Mouse (Mus musculus): ENCODE results near the gene Mthfsl.
"Not testable (repeated sequence)": the region's sequence is repeated elsewhere in the genome, so short reads cannot be mapped to it uniquely, and the experiment has no call there.

Gene Mthfsl

DNA sequence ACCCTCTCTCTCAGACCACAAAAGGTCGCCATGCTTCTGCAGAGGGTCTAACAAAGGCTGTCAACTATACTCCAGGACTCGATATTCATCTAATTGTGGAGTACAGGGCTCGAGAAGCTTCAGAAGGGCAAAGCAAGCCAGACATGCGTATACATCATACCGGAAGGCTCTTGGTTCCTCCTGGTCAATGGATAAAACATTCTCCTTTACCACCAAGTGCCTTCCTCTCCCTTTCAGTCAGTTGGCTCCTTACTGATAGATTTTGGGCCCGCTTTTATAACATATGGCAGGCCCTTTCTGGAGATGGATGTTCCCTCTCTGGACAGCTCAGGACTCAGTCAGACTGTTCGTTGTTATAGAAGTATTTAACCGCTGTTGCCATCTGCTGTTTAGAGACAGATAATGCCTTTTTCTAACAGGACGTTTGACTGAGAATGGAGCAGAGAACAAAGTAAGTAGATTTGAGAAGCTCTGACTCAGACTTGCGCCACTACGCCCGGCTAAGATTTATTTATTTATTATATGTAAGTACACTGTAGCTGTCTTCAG is at the start of gene Mthfsl:
Mthfsl (minus strand) TSS at position 308 of the 549 bp plus-strand sequence.
- peak; percentile 7 for DNase-seq (ENCODE audit: low read depth, low spot score)

DNA sequence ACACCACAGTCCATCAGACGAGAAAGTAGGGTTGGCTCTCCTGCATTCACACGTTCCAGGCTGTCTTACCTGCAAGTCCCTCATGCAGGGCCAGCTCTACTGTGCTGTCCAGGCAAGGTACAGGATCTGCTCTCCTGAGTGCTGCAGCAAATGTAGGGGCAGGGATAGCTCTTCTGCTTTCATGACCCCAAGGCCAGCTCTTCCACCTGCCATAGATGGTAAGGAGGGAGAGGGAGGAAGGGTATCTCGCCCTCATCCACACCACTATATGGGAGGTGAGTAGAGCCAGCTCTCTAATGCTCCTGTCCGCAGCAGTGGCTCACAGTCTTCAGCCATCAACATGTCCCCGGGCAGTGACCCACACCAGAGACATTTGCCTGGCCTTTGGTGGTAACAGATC is 49.4 kb upstream of the Mthfsl start:
- DNase-seq (ENCODE audit: low read depth, low spot score) = not testable (repeated sequence)

DNA sequence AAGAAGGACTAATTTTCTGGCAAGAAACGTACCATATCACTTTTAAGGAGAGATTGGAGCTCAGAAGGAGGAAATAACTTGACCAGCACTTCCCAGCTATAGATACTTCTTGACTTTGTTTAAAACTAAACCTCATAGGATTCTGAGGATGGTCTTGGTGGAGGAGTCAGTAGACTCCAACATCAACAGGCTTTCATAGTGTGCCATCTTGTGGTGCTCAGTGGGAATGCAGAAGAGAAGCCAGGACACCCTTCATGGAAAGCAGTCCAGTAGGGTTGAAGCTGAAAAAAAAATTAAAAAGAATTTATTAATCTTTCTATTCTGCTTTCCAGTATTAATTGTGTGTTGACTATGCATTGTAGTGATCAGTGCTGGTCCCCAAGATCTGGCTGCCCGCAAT is 26.6 kb upstream of the Mthfsl start:
- not testable (repeated sequence) for DNase-seq (ENCODE audit: low read depth, low spot score)

DNA sequence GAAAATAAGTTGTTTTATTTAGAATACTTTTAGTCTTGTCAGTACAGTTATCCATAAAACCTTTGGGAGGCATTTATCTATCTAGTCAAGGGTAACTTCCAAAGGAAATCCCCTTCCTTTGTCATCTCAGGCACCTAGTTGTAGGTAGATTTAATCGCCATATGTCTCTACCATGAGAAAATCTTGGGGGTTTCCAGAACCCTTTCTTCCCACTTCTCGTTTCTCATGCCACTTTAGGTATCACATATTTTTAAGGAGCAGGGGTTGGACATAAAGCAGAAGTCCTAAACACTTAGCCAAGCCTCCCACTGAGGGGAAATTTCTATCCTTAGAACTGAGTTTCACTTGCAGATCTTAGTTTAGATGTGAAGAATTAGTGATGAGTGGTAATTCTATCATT is 25.9 kb upstream of the Mthfsl start:
- DNase-seq (ENCODE audit: low read depth, low spot score) = not testable (repeated sequence)

DNA sequence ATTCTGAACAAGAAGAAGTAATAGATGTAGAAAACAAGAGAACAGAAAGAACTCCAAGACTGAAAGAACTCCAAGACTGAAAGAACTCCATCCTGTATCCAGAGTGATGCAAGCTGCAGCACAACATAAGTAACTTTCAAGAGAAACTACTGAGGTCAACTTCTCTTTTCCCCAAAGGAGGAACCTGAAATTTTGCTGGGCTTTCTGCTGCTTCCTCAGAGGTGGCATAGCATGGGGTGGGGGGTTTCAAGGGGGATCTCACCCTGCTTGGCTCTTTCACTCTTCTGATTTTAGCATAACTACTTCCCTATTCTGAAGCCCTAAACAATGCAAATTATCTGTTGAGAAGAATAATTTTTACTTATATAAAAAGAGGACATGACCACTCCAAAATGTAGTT is 15.2 kb upstream of the Mthfsl start:
- DNase-seq (ENCODE audit: low read depth, low spot score) = not testable (repeated sequence)

DNA sequence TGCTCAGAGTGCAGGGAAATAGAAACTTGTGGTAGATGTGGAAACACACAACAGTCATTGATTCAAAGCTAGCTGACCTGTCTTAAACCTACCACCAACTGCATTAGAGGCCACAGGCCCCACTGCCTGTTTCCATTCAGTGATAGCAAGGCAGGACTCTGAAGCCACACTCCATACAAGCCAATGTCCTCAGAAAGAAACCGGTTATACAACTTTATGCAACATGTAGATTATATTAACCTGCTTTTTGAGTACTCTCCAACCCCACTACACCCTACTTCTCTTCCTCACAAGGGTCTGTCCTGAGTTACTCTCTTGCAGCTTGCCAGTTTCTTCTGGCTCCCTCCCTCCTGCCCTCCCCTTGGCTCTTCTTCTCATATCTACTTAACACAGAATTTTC is 13.1 kb upstream of the Mthfsl start:
- not testable (repeated sequence) for DNase-seq (ENCODE audit: low read depth, low spot score)

DNA sequence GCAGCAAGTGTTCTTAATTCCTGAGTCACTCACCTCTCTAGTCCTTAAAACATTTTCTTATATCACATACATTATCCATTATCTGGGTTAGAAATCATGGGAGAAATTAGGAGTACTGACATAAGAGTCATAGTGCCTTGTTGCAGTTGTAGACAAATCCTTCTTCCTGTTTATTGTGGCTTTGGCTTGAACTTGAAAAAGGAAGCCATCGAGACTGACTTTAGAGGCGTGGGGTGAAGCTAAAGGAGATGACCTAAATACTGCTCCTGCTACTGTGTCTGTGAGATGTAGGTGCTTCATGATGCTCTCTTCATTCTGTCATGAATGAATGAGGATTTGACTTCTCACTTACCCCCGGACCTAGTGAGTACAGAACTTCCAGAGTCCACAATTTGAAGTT is 12.2 kb upstream of the Mthfsl start:
- not testable (repeated sequence) for DNase-seq (ENCODE audit: low read depth, low spot score)

DNA sequence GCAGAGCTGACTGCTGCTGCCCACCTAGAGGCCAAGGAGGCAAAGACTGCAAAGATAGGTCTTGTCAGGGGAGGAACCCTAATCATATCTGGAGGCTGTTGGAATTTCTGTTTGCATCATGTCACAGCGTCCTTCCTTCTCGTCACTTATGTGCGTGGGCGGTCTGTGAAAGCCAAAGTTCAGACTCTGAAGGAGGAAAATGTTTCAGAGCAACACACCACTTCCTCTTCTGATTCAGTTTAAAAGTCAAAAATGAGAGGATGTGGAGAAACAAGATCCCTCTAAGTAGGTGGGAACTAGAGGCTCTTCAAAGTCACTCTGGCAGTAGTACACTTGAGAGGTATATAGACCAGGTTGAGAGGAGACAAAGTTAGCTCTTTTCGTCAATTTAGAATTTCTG is 11.6 kb upstream of the Mthfsl start, which contains the start of gene Bcl2a1d:
Bcl2a1d (minus strand) TSS at position 187 of the 400 bp plus-strand sequence.
- not testable (repeated sequence) for DNase-seq (ENCODE audit: low read depth, low spot score)

DNA sequence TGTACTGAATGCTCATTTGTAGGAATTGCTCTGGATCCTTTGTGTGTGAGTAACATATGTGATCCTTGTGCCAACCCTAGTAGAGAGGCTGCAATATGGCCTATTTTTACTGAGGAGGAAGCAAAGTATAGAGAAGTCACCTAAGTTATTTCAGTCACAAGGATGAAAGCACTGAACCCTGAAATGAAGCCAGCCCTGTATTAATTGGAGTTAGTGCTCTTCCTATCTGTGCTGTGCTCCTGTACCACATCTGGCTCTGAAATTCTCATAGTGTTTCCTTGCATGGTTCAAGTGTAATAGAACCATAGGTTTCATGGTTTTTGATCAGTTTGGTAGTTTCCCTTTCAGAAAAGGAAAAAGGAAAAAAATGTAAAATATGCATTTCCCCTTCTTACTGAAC is 8.2 kb upstream of the Mthfsl start:
- not testable (repeated sequence) for DNase-seq (ENCODE audit: low read depth, low spot score)

DNA sequence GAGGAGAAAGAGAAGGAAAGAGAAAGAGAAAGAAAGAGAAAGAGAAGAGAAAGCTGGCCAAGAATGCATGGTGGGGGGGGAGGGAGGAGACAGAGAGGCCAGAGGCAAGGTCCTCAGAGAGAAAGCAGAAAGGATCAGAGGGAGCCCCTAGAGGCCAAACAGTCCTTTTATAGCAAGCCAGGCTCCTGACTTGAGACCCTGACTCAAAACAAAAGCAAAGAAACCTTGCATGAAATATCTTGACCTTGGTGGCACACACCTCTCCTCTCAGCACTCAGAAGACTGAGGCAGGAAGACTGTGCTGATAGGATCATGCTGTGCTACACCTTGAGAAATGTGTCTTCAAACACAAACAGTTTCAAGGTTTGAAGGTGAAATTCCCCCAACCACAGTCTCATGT is 1.5 kb upstream of the Mthfsl start:
- not testable (repeated sequence) for DNase-seq (ENCODE audit: low read depth, low spot score)

DNA sequence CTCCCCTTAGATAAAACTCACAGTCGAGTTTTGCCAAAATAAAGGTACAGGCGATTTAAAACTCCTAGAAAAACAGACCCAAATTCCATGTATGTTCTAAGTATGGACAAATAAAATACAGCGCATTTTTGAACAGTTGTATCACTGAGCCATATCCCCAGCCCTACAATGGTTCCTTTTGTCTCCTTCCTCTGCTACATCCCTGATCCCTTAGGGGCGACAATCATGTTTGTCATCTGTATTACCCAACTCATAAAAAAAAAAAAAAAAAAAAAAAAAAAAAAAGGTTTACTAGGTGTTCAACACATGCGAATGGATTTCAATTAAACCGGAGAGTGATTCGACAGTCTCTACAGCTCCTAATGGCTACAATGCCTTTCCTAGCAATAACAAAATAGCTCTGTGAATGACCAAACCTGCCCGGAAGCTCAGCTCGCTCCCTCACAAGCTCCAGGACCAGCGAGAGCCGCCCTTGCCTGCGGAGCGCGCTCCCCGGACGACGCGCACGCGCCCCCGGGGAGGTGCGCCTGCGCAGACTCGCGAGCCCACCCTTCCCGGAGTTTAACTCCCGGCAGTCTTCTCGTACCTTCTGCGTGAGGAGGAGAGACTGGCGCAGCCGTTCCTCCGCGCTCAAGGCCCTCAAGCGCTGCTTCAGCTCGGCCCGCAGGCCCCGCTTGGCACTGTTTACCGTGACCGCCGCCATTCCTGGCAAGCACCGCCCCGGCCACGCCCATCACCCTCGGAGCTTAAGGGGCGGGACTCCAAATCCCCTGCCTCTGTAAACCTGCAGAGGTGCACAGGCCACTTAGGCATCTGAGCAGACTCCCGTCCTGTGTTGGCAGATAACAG is 799 bp downstream of the Mthfsl start:
- peak; percentile 6 for DNase-seq (ENCODE audit: low read depth, low spot score)

DNA sequence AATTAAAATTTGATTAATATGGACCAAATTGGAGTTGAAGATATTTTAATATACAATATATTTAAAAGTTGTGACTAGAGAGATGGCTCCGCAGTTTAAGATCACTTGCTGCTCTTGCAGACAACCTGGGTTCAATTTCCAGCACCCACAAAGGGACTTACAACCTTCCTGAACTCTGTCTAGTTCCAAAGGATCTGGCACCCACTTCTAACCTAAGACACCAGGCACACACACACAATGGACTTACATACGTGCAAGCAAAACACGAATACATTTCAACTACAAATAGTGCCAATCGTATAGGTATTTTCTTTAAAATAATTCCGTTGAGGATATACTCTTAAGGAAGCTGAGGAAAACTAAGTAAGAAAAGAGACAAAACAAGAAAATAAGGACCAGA is 1.5 kb downstream of the Mthfsl start:
- DNase-seq (ENCODE audit: low read depth, low spot score) = not testable (repeated sequence)

DNA sequence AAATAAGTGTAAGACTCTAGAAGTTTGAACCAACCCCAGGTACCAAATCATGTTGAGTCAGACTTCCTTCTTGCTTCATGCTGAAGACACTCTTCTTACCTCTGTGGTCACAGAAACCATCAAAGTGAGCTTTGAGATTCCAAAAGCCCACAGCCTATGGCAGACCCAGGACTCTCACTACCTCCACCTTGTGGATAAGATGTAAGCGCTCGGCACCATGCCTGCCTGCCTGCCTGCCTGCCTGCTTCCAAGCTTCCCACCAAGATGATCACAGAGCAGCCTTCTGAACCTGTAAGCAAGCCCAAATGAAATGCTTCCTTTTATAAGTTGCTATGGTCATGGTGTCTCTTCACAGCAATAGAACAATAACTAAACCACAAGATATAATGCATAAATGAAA is 2.0 kb downstream of the Mthfsl start:
- not testable (repeated sequence) for DNase-seq (ENCODE audit: low read depth, low spot score)

DNA sequence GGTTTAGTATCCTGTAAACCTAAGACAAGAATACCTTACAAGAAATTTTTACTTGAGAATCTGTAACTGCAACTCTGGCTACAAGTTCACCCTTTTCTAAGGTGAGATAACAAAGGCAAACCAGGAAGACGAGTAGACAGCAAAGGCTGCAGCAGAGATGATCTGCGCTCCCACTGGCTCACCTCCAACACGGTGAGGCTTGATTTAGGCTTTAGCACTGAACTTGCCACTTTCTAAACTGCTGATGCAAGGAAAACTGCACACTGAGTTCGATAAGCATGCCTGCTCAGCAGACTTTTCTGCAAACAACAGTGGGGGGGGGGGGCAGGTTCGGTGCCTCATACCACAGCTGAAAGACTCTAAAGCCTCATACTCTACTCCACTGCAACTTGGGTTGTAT is 5.6 kb downstream of the Mthfsl start:
- DNase-seq (ENCODE audit: low read depth, low spot score) = not testable (repeated sequence)

DNA sequence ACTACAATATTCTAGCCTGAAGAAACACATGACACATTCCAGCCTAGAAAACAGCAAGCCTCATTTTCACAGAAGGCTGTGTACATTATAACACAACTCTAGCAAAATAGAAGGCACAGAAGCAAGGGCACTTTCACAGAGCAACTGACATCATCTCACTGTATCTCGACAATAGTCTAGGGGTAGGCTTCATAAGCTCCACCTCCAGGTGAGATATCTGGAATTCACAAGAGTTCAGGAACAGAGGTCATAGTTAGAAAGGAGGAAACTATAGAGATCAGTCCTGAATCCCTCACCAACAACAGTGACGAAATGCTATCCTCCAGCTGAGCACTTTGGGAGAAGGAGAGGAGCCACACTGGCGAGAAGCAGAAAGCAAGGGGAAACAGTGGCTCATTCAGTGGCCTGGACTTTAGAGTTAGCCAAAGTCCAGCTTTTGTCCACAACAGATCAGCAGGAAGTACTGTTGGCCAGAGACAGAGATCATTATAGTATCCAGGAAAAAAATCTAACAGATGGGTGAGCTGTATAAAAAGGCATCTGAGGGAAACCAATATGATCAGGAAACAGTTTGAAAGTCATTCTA is 7.8 kb downstream of the Mthfsl start:
- DNase-seq (ENCODE audit: low read depth, low spot score) = not testable (repeated sequence)

DNA sequence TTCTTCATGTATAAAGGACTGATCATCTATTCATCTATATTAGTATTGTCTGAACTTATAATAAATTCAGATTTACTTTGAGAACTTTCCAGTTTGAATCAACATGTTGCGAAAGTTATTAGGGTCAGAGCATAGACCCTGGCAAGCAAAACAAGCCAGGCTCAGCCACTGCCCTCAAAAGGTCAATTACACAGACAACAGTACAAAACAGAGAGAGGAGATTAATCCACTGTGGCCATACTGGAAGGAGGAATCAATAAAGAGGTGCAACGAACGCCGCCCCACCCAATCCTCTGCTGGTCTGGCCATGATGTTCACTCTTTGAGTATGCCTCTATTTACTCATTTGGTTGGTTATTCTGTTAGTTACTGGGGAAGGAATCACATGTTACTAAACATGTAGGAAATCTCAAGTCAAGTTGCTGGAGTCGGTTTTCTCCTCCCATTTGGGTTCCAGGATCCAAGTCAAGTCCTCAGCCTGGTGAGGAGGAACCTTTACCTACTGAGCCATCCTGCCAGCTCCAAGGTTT is 9.1 kb downstream of the Mthfsl start:
- DNase-seq (ENCODE audit: low read depth, low spot score) = not testable (repeated sequence)

DNA sequence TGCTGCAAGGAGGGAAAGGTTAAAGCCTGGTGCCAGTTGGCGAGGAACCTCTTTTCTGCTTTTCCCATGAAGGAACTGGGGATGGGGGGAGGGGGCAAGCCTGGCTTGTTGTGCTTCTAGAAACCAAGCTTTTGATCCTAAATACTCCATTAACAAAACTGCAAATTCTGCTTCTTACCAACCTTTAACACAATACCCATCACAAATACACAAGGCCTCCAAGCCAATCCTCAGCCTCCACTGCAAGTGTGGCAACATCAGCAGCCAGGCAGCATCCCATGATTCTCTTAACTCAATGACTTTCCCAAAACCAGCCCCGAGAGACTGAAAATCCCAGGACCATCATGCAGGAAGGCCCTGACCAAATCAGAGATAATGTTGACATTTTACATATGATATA is 9.7 kb downstream of the Mthfsl start:
- DNase-seq (ENCODE audit: low read depth, low spot score) = not testable (repeated sequence)

DNA sequence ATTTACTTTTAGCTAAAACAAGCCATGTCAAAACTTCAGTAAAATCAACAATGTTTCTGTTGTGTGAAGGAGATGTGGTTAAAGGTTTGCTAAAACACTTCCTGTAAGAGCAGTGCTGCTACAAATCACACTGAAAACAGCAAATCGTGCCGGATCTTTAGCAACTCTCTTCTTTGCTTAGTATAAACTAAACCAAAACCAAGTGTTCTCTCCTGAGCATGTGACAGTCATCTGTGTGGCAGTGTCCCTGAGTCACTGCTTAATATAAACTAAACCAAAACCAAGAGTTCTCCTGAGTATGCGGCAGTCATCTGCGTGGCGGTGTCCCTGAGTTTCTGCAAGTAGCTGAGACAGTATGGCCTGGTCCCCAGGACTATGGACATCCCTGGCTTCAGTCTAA is 10.3 kb downstream of the Mthfsl start:
- not testable (repeated sequence) for DNase-seq (ENCODE audit: low read depth, low spot score)

DNA sequence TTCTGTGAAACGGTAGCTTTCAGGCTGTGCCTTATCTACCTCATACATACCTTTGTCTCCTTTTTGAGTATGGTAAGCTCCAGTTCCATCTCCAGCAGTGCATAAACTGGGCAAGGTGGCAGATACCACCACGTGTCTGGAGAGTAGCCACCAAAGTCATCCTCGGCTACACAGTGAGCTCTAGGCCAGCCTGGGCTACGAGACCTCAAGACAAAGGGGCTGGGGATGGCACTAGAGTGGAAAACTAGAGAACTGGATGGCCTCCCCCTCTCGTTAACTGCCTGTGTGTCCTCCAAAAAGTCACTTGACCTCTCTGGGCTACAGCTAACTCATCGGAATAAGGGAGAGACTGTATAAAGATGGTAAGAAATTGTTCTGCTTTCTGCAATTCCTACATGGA is 10.8 kb downstream of the Mthfsl start:
- no peak for DNase-seq (ENCODE audit: low read depth, low spot score)

DNA sequence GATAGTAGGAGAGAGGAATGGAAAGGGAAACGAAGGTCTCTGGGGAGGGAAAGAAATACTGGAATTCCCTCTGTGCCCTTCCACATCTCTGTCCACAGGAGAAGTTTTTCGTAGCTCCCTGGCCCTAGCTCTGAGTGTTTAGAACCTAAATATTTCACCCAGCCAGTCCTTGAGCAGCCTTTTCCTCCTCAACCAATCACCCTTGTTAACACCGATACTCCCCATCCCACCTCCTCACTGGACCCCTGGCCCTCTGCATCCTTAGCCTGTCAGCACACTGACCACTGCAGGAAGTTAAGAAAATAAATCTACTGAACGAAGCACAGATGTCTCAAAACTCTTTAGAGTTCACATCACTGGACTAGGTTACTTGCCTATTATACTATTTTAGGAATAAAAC is 13.4 kb downstream of the Mthfsl start:
- no peak for DNase-seq (ENCODE audit: low read depth, low spot score)

DNA sequence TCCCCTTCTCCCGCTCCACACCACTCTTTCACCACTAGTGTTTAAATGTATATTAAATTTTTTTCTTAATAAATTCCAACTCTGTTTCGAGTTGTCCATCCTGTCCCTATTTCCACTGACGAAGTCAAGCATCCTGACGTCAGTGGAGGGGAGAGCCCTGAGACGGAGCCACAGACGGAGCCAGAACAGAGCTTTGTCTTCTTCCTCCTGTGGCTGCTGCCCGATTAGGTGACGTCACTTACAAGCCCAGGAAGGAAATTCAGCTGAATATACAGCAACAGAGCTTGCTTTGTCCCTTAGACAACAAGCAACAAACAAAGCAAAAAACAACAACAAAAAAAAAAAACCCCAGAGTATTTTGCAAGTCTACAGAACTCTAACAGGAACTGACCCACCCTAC is 14.9 kb downstream of the Mthfsl start:
- DNase-seq (ENCODE audit: low read depth, low spot score) = not testable (repeated sequence)

DNA sequence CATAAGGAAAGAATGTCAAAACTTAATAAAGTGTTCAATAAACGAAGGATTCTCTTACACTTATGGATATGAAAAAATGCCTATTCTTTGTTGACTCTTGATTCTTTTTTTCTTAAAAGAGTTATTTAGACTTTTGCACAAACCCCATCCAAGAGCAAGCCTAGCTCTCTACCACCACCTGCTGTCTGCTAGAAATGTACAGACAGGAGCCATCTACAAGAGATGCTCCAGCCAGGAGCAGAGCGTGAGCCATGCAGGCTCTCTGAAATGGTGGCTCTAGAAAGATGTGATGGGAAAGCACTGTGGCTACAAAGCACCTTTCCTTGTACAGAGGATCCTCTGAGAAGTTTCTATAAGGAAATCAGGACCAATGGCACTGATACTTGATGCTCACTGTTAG is 21.4 kb downstream of the Mthfsl start:
- not testable (repeated sequence) for DNase-seq (ENCODE audit: low read depth, low spot score)

Measured in ES-CJ7 (cell line).